In the genomic region with DNA sequence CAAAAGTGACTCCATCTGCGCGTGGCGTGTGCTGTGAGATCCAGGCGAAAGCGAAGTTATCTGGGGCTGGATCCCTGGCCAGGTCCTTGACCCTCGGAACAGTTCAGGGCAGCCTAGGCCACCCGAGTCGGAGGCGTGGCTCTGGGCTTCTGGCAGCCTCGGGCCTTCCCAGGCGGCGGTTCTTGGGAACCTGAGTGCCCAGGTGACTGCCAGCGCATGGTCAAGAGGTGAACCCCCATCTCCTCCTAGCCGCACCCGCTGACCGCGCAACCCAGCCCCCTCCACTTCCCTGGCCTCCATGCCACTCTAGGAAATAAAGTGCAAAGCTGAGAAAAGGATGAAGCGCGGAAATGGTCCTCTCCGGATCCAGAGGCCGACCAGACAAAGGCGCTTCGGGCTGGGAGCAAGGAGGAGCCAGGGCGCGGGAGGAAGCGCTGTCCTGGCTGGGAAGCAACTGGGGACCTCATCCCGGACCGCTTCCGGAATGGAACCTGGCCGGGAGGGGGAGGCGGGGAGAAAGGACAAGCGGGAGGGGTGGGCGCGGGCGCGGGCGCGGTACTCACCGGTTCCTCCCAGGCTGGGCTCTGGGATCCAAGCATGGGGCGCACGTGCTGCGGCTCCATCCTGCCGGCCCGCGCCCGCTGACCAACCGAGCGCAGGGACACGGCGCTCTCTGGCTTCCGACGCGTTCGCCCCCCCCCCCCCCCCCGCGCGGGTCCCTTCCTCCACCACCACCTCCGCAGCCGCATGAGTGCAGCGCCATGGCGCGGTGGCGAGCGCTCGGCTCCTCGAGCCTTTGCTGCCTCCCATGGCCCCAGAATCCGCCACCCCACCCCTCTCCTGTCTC, we compare ENCODE assay signal across 9 mouse cellular contexts. TPM values are rescaled to one million over a fixed set of nuclear protein-coding genes. Genes with fewer than 3 reads are reported as not detected.
DNase-seq lines count a peak whose midpoint lies in the region; ATAC-seq and TF ChIP-seq lines count a peak whose summit lies in the region.
"Not testable (repeated sequence)": the region's sequence is repeated elsewhere in the genome, so short reads cannot be mapped to it uniquely, and the experiment has no call there.
"Had no signal": no experiment of that assay in that cellular context is flagged by ENCODE, and none has a peak within 500 bp of the region (broad histone marks: within the 10 kb centered on the region; RNA-seq: fewer than 3 reads in every experiment).

No protein-coding gene starts in this region.

- ATAC-seq in intestine, embryonic 15.5 days; limb, embryonic 12.5 days (ENCODE audit: insufficient number of reproducible peaks, insufficient read depth, low FRiP score, low TSS enrichment, low read depth); midbrain, embryonic 11.5 days (ENCODE audit: low FRiP score): not testable (repeated sequence)

- not testable (repeated sequence) for H3K4me1 ChIP-seq in embryonic fibroblast, embryonic 13.5 days (ENCODE audit: control insufficient read depth, insufficient read depth, low read length); heart, embryonic 10.5 days; intestine, embryonic 15.5 days (replicated peaks); limb, embryonic 12.5 days (replicated peaks); midbrain, embryonic 11.5 days (ENCODE audit: control insufficient read depth, insufficient read depth, low read length)

- H3K4me3 ChIP-seq in embryonic fibroblast, embryonic 13.5 days (ENCODE audit: insufficient read depth, low read length), result peak overlapping the region; percentile 48
- H3K4me3 ChIP-seq in heart, embryonic 10.5 days, result peak overlapping the region; percentile 54
- peak overlapping the region; percentile 41 for H3K4me3 ChIP-seq in intestine, embryonic 15.5 days (replicated peaks)
- H3K4me3 ChIP-seq in limb, embryonic 12.5 days (replicated peaks), result peak overlapping the region; percentile 44
- peak overlapping the region; percentile 29 for H3K4me3 ChIP-seq in midbrain, embryonic 11.5 days (ENCODE audit: low read depth, low read length)

- H3K4me2 ChIP-seq in intestine, embryonic 15.5 days (replicated peaks), result peak overlapping the region; percentile 56
- H3K4me2 ChIP-seq in limb, embryonic 12.5 days, result peak overlapping the region; percentile 52
- peak overlapping the region; percentile 30 for H3K4me2 ChIP-seq in midbrain, embryonic 11.5 days

- DNase-seq in adrenal gland, postnatal 25 days, result peak; percentile 2
- DNase-seq in heart, embryonic 10.5 days (ENCODE audit: low spot score), result peak; percentile 22
- peak; percentile 86 for DNase-seq in midbrain, embryonic 11.5 days (ENCODE audit: low spot score, missing footprints)
- peak; percentile 10 for DNase-seq in right cerebral cortex, postnatal 4 days
- peak; percentile 0 to 1 for DNase-seq in urinary bladder, postnatal 36 days (ENCODE audit: low spot score in 2 of 2)

- H3K36me3 ChIP-seq in heart, embryonic 10.5 days; intestine, embryonic 15.5 days; limb, embryonic 12.5 days; midbrain, embryonic 11.5 days (ENCODE audit: control insufficient read depth, insufficient read depth, low read length): not testable (repeated sequence)

- H3K27me3 ChIP-seq in heart, embryonic 10.5 days (ENCODE audit: insufficient read depth, poor library complexity, severe bottlenecking); intestine, embryonic 15.5 days (replicated peaks); limb, embryonic 12.5 days; midbrain, embryonic 11.5 days (ENCODE audit: control insufficient read depth, insufficient read depth, low read length): not testable (repeated sequence)

- 0% methylated on average over 21 of the region's 67 CpGs for WGBS in heart, embryonic 10.5 days
- under 1% methylated on average over 32 of the region's 67 CpGs for WGBS in intestine, embryonic 15.5 days
- 0% methylated on average over 31 of the region's 67 CpGs for WGBS in limb, embryonic 12.5 days
- 0% methylated on average over 17 of the region's 67 CpGs for WGBS in midbrain, embryonic 11.5 days

- not testable (repeated sequence) for H3K9ac ChIP-seq in intestine, embryonic 15.5 days
- H3K9ac ChIP-seq in limb, embryonic 12.5 days (replicated peaks), result peak overlapping the region; percentile 59
- peak overlapping the region; percentile 42; the same call in 1 of the 2 replicates for H3K9ac ChIP-seq in midbrain, embryonic 11.5 days (ENCODE audit: low read length)

- not testable (repeated sequence) for TF ChIP-seq POLR2A in embryonic fibroblast, embryonic 13.5 days (IDR thresholded peaks at IDR 0.05; ENCODE audit: low read depth, low read length)

- H3K9me3 ChIP-seq in heart, embryonic 10.5 days; intestine, embryonic 15.5 days; limb, embryonic 12.5 days; midbrain, embryonic 11.5 days (ENCODE audit: control insufficient read depth, low read length): not testable (repeated sequence)

- not testable (repeated sequence) for H3K27ac ChIP-seq in embryonic fibroblast, embryonic 13.5 days (ENCODE audit: insufficient read depth, low read length); intestine, embryonic 15.5 days; midbrain, embryonic 11.5 days (ENCODE audit: low read depth, low read length)
- peak overlapping the region; percentile 64; the same call in 1 of the 2 replicates for H3K27ac ChIP-seq in heart, embryonic 10.5 days
- 0 out of 2 replicates have a peak overlapping the region, but pooled peaks have one; percentile 35 for H3K27ac ChIP-seq in limb, embryonic 12.5 days

- TF ChIP-seq CTCF in embryonic fibroblast, embryonic 13.5 days (IDR thresholded peaks at IDR 0.05; ENCODE audit: borderline replicate concordance, insufficient read depth, low read length), result not testable (repeated sequence)

RNA-seq across cellular contexts. Expression of a gene that starts 14.5 kb away (rescaled TPM):
- 0.39 TPM in 1 of 2 replicates, not detected in the other for total RNA-seq in adrenal gland, postnatal 25 days (2021)
- polyA plus RNA-seq in embryonic fibroblast, embryonic 13.5 days (2011; ENCODE audit: insufficient read length, low read depth, missing spikeins), result 3.5 and 3.7 TPM in 2 replicates
- polyA plus RNA-seq in heart, embryonic 10.5 days (2016; fragmentation: Nextera tagmentation; extraction: Ambion mirVana), result 9.4 and 9.6 TPM in 2 replicates
- polyA plus RNA-seq in intestine, embryonic 15.5 days (2015; fragmentation: Nextera tagmentation; extraction: Ambion mirVana), result 3.0 TPM in 2 replicates
- 5.6 and 5.7 TPM in 2 replicates for polyA plus RNA-seq in limb, embryonic 12.5 days (2016; fragmentation: Nextera tagmentation; extraction: Ambion mirVana)
- 6.0 and 7.7 TPM in 2 replicates for polyA plus RNA-seq in midbrain, embryonic 11.5 days (2014; fragmentation: Nextera tagmentation; extraction: Ambion mirVana)

RNA-seq across cellular contexts. Expression of a gene that starts 17.6 kb away (rescaled TPM):
- total RNA-seq in adrenal gland, postnatal 25 days (2021), result not detected in 2 replicates
- not detected in 2 replicates for polyA plus RNA-seq in embryonic fibroblast, embryonic 13.5 days (2011; ENCODE audit: insufficient read length, low read depth, missing spikeins)
- polyA plus RNA-seq in heart, embryonic 10.5 days (2016; fragmentation: Nextera tagmentation; extraction: Ambion mirVana), result not detected in 2 replicates
- not detected in 2 replicates for polyA plus RNA-seq in intestine, embryonic 15.5 days (2015; fragmentation: Nextera tagmentation; extraction: Ambion mirVana)
- polyA plus RNA-seq in limb, embryonic 12.5 days (2016; fragmentation: Nextera tagmentation; extraction: Ambion mirVana), result not detected in 2 replicates
- not detected in 2 replicates for polyA plus RNA-seq in midbrain, embryonic 11.5 days (2014; fragmentation: Nextera tagmentation; extraction: Ambion mirVana)
- total RNA-seq: layer of hippocampus, adult 18-20 months had no signal

RNA-seq across cellular contexts. Expression of a gene that starts 36.6 kb away (rescaled TPM):
- total RNA-seq in adrenal gland, postnatal 25 days (2021), result not detected in 2 replicates
- polyA plus RNA-seq in embryonic fibroblast, embryonic 13.5 days (2011; ENCODE audit: insufficient read length, low read depth, missing spikeins), result not detected in 2 replicates
- not detected in 2 replicates for polyA plus RNA-seq in heart, embryonic 10.5 days (2016; fragmentation: Nextera tagmentation; extraction: Ambion mirVana)
- polyA plus RNA-seq in intestine, embryonic 15.5 days (2015; fragmentation: Nextera tagmentation; extraction: Ambion mirVana), result not detected in 2 replicates
- not detected in 2 replicates for polyA plus RNA-seq in limb, embryonic 12.5 days (2016; fragmentation: Nextera tagmentation; extraction: Ambion mirVana)
- polyA plus RNA-seq in midbrain, embryonic 11.5 days (2014; fragmentation: Nextera tagmentation; extraction: Ambion mirVana), result not detected in 2 replicates
- total RNA-seq: layer of hippocampus, adult 18-20 months had no signal

Comparison
In these comparisons a context has a peak if more than half of its experiments do, and no peak if none do; other contexts are left out.
1. DNase-seq: peak in every context shown above with its lines; median percentile 86 in midbrain, embryonic 11.5 days; 22 in heart, embryonic 10.5 days; 10 in right cerebral cortex, postnatal 4 days; 2 in adrenal gland, postnatal 25 days; 0 in urinary bladder, postnatal 36 days.